Mouse (Mus musculus) liver, embryonic 11.5 days (tissue): ENCODE measurements around the gene Mroh7. TPM values are rescaled to one million over a fixed set of nuclear protein-coding genes. Genes with fewer than 3 reads are reported as not detected.
"Not testable (repeated sequence)": the region's sequence is repeated elsewhere in the genome, so short reads cannot be mapped to it uniquely, and the experiment has no call there.

ENCODE experiments used
- ATAC-seq: fragments of 200-750 bp; cut with Nextera tagmentation; replicated peaks from 2 replicates; pipeline ENCODE4 v1.8.0; 2017; ENCODE audit warnings: moderate number of reproducible peaks, mild to moderate bottlenecking, moderate TSS enrichment, moderate library complexity; ENCODE audit not compliant: low FRiP score
- DNase-seq: peaks from one replicate; pipeline ENCODE4 v3.0.0-alpha.2; 2017; ENCODE audit warnings: low spot score
- H3K27ac ChIP-seq: fragments of 300-500 bp; sonication (generic); 2 replicates; pipeline ENCODE4 v1.5.1; 2014; ENCODE audit warnings: mild to moderate bottlenecking, low read depth, low read length, control low read depth
- H3K27me3 ChIP-seq: fragments of 300-500 bp; sonication (generic); replicated peaks from 2 replicates; pipeline ENCODE4 v1.6.1; 2014; ENCODE audit warnings: low read length, mixed read lengths; ENCODE audit not compliant: control insufficient read depth, insufficient read depth
- H3K36me3 ChIP-seq: fragments of 300-500 bp; sonication (generic); 2 replicates; pipeline ENCODE4 v1.6.1; 2014; ENCODE audit warnings: mild to moderate bottlenecking, low read length, moderate library complexity, mixed read lengths; ENCODE audit not compliant: control insufficient read depth, insufficient read depth
- H3K4me1 ChIP-seq: fragments of 300-500 bp; sonication (generic); replicated peaks from 2 replicates; pipeline ENCODE4 v1.6.1; 2014; ENCODE audit warnings: low read length, mixed read lengths; ENCODE audit not compliant: control insufficient read depth, insufficient read depth
- H3K4me2 ChIP-seq: fragments of 300-500 bp; sonication (generic); 2 replicates; pipeline ENCODE4 v1.6.1; 2014; ENCODE audit warnings: mild to moderate bottlenecking, control low read depth, moderate library complexity
- H3K4me3 ChIP-seq: fragments of 300-500 bp; sonication (generic); 2 replicates; pipeline ENCODE4 v1.5.1; 2014; ENCODE audit warnings: low read depth, low read length, control low read depth
- H3K9ac ChIP-seq: fragments of 300-500 bp; sonication (generic); 2 replicates; pipeline ENCODE4 v1.6.1; 2014; ENCODE audit warnings: low read depth, low read length, control low read depth
- H3K9me3 ChIP-seq: fragments of 300-500 bp; sonication (generic); 2 replicates; pipeline ENCODE4 v1.6.1; 2016; ENCODE audit warnings: low read length, inconsistent platforms, mixed read lengths; ENCODE audit not compliant: control insufficient read depth
- WGBS: fragments of 180-500 bp; shearing (Covaris S2); extraction: QIAGEN DNeasy Blood & Tissue Kit; methylation state at CpG from one replicate; pipeline ENCODE4 v1.1.7; 2014; 5-methylcytosine and 5-hydroxymethylcytosine counted together
- polyA plus RNA-seq: library from polyadenylated mRNA; unstranded; fragments of >200 nt; fragmentation: Nextera tagmentation; extraction: Ambion mirVana; gene quantifications from 2 replicates; pipeline ENCODE4 v1.2.1, GENCODE M21; 2014

Gene Mroh7
- polyA plus RNA-seq, 1 experiment from 2014 or later: 0.22 TPM

- H3K36me3 ChIP-seq: no peaks in the 10 kb centered on the region
- ATAC-seq: peak; percentile 70
- peaks cover 4% of the 10 kb centered on the region for H3K4me1 ChIP-seq
- H3K27ac ChIP-seq: no peak overlapping the region
- H3K4me2 ChIP-seq: peak overlapping the region; percentile 32
- DNase-seq: peak; percentile 62
- WGBS: 16% methylated on average over 7 of the region's 7 CpGs
- no peak overlapping the region for H3K9ac ChIP-seq
- H3K9me3 ChIP-seq: no peaks in the 10 kb centered on the region
- no peak overlapping the region for H3K4me3 ChIP-seq
- no peaks in the 10 kb centered on the region for H3K27me3 ChIP-seq
Measured at GRCm38 (mm10) chr4:106749699-106750098, 19.0 kb upstream of the Mroh7 start.

GRCm38 (mm10) chr4:106747001-106747580 is 16.4 kb upstream of the Mroh7 start:
- Histone ChIP-seq H3K36me3 (no peaks in the 10 kb centered on the region), H3K9me3 (no peaks in the 10 kb centered on the region), H3K4me1 (peaks cover 4% of the 10 kb centered on the region), H3K4me2 (no peak overlapping the region), H3K9ac (no peak overlapping the region), H3K4me3 (no peak overlapping the region), H3K27ac (no peak overlapping the region), H3K27me3 (no peaks in the 10 kb centered on the region)
- ATAC-seq (no peak), DNase-seq (no peak)
- 84% methylated on average over 1 of the region's 1 CpGs for WGBS

- ATAC-seq (no peak), DNase-seq (no peak)
- Histone ChIP-seq H3K27ac (no peak overlapping the region), H3K9me3 (no peaks in the 10 kb centered on the region), H3K27me3 (no peaks in the 10 kb centered on the region), H3K4me1 (peaks cover 4% of the 10 kb centered on the region), H3K9ac (no peak overlapping the region), H3K36me3 (no peaks in the 10 kb centered on the region), H3K4me3 (no peak overlapping the region), H3K4me2 (no peak overlapping the region)
- WGBS: 75% methylated on average over 7 of the region's 7 CpGs
Measured at GRCm38 (mm10) chr4:106745862-106746261, 15.1 kb upstream of the Mroh7 start.

GRCm38 (mm10) chr4:106737904-106738303 is 7.2 kb upstream of the Mroh7 start:
- Histone ChIP-seq H3K27ac (no peak overlapping the region), H3K4me1 (no peaks in the 10 kb centered on the region), H3K36me3 (no peaks in the 10 kb centered on the region), H3K4me3 (no peak overlapping the region), H3K9me3 (no peaks in the 10 kb centered on the region), H3K9ac (no peak overlapping the region), H3K27me3 (no peaks in the 10 kb centered on the region), H3K4me2 (no peak overlapping the region)
- DNase-seq (no peak), ATAC-seq (no peak)
- 76% methylated on average over 3 of the region's 3 CpGs for WGBS

- ATAC-seq, H3K36me3 ChIP-seq, H3K27me3 ChIP-seq, DNase-seq, H3K27ac ChIP-seq, H3K9ac ChIP-seq, H3K4me3 ChIP-seq, H3K4me1 ChIP-seq, H3K9me3 ChIP-seq, H3K4me2 ChIP-seq: not testable (repeated sequence)
- WGBS: 87% methylated on average over 1 of the region's 1 CpGs
Measured at GRCm38 (mm10) chr4:106736884-106737283, 6.2 kb upstream of the Mroh7 start.

GRCm38 (mm10) chr4:106733636-106734035 is 2.9 kb upstream of the Mroh7 start, which contains the start of gene Fam151a:
Gene Fam151a, plus strand, starts transcription at chr4:106733889.
- Histone ChIP-seq H3K4me2 (no peak within 1 kb of the TSS), H3K9me3 (no peaks in the 10 kb centered on the region), H3K4me1 (no peaks in the 10 kb centered on the region), H3K36me3 (no peaks in the 10 kb centered on the region), H3K27me3 (no peaks in the 10 kb centered on the region), H3K9ac (no peak within 1 kb of the TSS), H3K27ac (no peak within 1 kb of the TSS), H3K4me3 (no peak within 1 kb of the TSS)
- ATAC-seq (no peak), DNase-seq (no peak)
- 48% methylated on average over 4 of the region's 4 CpGs for WGBS

GRCm38 (mm10) chr4:106720631-106721030 is 10.1 kb downstream of the Mroh7 start:
- ATAC-seq (no peak), DNase-seq (no peak)

GRCm38 (mm10) chr4:106713622-106714021 is 17.1 kb downstream of the Mroh7 start:
- H3K4me2 ChIP-seq: no peak overlapping the region
- WGBS: 74% methylated on average over 6 of the region's 6 CpGs
- no peak overlapping the region for H3K9ac ChIP-seq
- DNase-seq (no peak), ATAC-seq (no peak)
- H3K4me3 ChIP-seq: no peak overlapping the region
- H3K9me3 ChIP-seq: no peaks in the 10 kb centered on the region
- H3K36me3 ChIP-seq: no peaks in the 10 kb centered on the region
- no peaks in the 10 kb centered on the region; the same call in 1 of the 2 replicates for H3K27me3 ChIP-seq
- no peak overlapping the region for H3K27ac ChIP-seq
- no peaks in the 10 kb centered on the region for H3K4me1 ChIP-seq

More at GRCm38 (mm10) chr4:106720631-106721030, 10.1 kb downstream of the Mroh7 start:
- 83% methylated on average over 4 of the region's 4 CpGs for WGBS
- Histone ChIP-seq H3K4me3 (no peak overlapping the region), H3K27ac (no peak overlapping the region), H3K4me1 (no peaks in the 10 kb centered on the region), H3K36me3 (no peaks in the 10 kb centered on the region), H3K4me2 (no peak overlapping the region), H3K9ac (no peak overlapping the region), H3K9me3 (no peaks in the 10 kb centered on the region), H3K27me3 (no peaks in the 10 kb centered on the region)

GRCm38 (mm10) chr4:106708408-106708807 is 22.3 kb downstream of the Mroh7 start:
- peak; percentile 81 for DNase-seq
- no peaks in the 10 kb centered on the region for H3K9me3 ChIP-seq
- no peaks in the 10 kb centered on the region; the same call in 1 of the 2 replicates for H3K27me3 ChIP-seq
- H3K27ac ChIP-seq: no peak overlapping the region
- H3K4me1 ChIP-seq: no peaks in the 10 kb centered on the region
- peak; percentile 47; the same call in 1 of the 2 replicates for ATAC-seq
- no peak overlapping the region for H3K4me3 ChIP-seq
- 5% methylated on average over 8 of the region's 8 CpGs for WGBS
- no peaks in the 10 kb centered on the region for H3K36me3 ChIP-seq
- H3K9ac ChIP-seq: no peak overlapping the region
- peak overlapping the region; percentile 28 for H3K4me2 ChIP-seq
